Comparison of ENCODE assay signal across 8 mouse cellular contexts in genomic region chrX:166479365-166479983, GRCm38 (mm10). TPM values are rescaled to one million over a fixed set of nuclear protein-coding genes. Genes with fewer than 3 reads are reported as not detected.
DNase-seq lines count a peak whose midpoint lies in the region; ATAC-seq lines count a peak whose summit lies in the region.

Gene Rab9 (minus strand): TSS chrX:166479867.

- DNase-seq in c-Kit-negative CD71-positive TER-119-positive erythroid progenitor cells, embryonic 14.5 days (ENCODE audit: low read depth, low spot score), result peak; percentile 73
- DNase-seq in forebrain, embryonic 10.5 days (ENCODE audit: extremely low spot score, low spot score), result peak; percentile 90
- peak; percentile 97 for DNase-seq in kidney, postnatal 25 days
- peak; percentile 79 for DNase-seq in telencephalon, adult 2 months (ENCODE audit: low read depth, low spot score)

- H3K27me3 ChIP-seq in forebrain, embryonic 10.5 days (ENCODE audit: poor library complexity, severe bottlenecking), result peaks cover 70% of the 10 kb centered on the region
- H3K27me3 ChIP-seq in heart, embryonic 15.5 days, result no peaks in the 10 kb centered on the region
- H3K27me3 ChIP-seq in liver, embryonic 15.5 days, result no peaks in the 10 kb centered on the region
- no peaks in the 10 kb centered on the region for H3K27me3 ChIP-seq in neural tube, embryonic 12.5 days (replicated peaks)

- peaks cover 18% of the 10 kb centered on the region; the same call in 1 of the 2 replicates for H3K36me3 ChIP-seq in forebrain, embryonic 10.5 days (replicated peaks)
- H3K36me3 ChIP-seq in heart, embryonic 15.5 days, result no peaks in the 10 kb centered on the region
- H3K36me3 ChIP-seq in liver, embryonic 15.5 days (replicated peaks), result no peaks in the 10 kb centered on the region
- H3K36me3 ChIP-seq in neural tube, embryonic 12.5 days, result no peaks in the 10 kb centered on the region

- peak within 1 kb of the TSS; percentile 72 for H3K9ac ChIP-seq in heart, embryonic 15.5 days
- H3K9ac ChIP-seq in liver, embryonic 15.5 days, result peak within 1 kb of the TSS; percentile 70
- peak within 1 kb of the TSS; percentile 67 for H3K9ac ChIP-seq in neural tube, embryonic 12.5 days

- H3K4me3 ChIP-seq in forebrain, embryonic 10.5 days, result peak within 1 kb of the TSS; percentile 67
- H3K4me3 ChIP-seq in heart, embryonic 15.5 days, result peak within 1 kb of the TSS; percentile 71
- H3K4me3 ChIP-seq in liver, embryonic 15.5 days (replicated peaks), result peak within 1 kb of the TSS; percentile 72
- peak within 1 kb of the TSS; percentile 56 for H3K4me3 ChIP-seq in neural tube, embryonic 12.5 days

- peak; percentile 93 for ATAC-seq in CD4-positive, CD25-positive, alpha-beta regulatory T cell, adult 4 months
- peak; percentile 97 for ATAC-seq in heart, embryonic 15.5 days (replicated peaks; ENCODE audit: insufficient number of reproducible peaks, insufficient read depth, low FRiP score, low read depth)
- peak; percentile 96 for ATAC-seq in liver, embryonic 15.5 days (ENCODE audit: insufficient read depth)
- peak; percentile 99 for ATAC-seq in neural tube, embryonic 12.5 days (ENCODE audit: low FRiP score, low read depth)

- peak within 1 kb of the TSS; percentile 92 for H3K27ac ChIP-seq in forebrain, embryonic 10.5 days
- H3K27ac ChIP-seq in heart, embryonic 15.5 days, result peak within 1 kb of the TSS; percentile 82
- peak within 1 kb of the TSS; percentile 76 for H3K27ac ChIP-seq in liver, embryonic 15.5 days (replicated peaks)
- H3K27ac ChIP-seq in neural tube, embryonic 12.5 days, result no peak within 1 kb of the TSS

- 17% methylated on average over 40 of the region's 41 CpGs for WGBS in forebrain, embryonic 10.5 days
- WGBS in heart, embryonic 15.5 days, result 11% methylated on average over 39 of the region's 41 CpGs
- 17% methylated on average over 41 of the region's 41 CpGs for WGBS in liver, embryonic 15.5 days (ENCODE audit: insufficient replicate concordance)
- WGBS in neural tube, embryonic 12.5 days, result 14% methylated on average over 41 of the region's 41 CpGs

- H3K4me1 ChIP-seq in forebrain, embryonic 10.5 days, result 0 out of 2 replicates have a peak, but pooled peaks cover 4% of the 10 kb centered on the region
- H3K4me1 ChIP-seq in heart, embryonic 15.5 days (replicated peaks), result 0 out of 2 replicates have a peak, but pooled peaks cover 2% of the 10 kb centered on the region
- H3K4me1 ChIP-seq in liver, embryonic 15.5 days (replicated peaks), result 0 out of 2 replicates have a peak, but pooled peaks cover 2% of the 10 kb centered on the region
- H3K4me1 ChIP-seq in neural tube, embryonic 12.5 days, result peaks cover 2% of the 10 kb centered on the region; the same call in 1 of the 2 replicates

- H3K4me2 ChIP-seq in heart, embryonic 15.5 days, result peak within 1 kb of the TSS; percentile 58
- peak within 1 kb of the TSS; percentile 68 for H3K4me2 ChIP-seq in liver, embryonic 15.5 days
- peak within 1 kb of the TSS; percentile 63 for H3K4me2 ChIP-seq in neural tube, embryonic 12.5 days (replicated peaks)

- no peaks in the 10 kb centered on the region for H3K9me3 ChIP-seq in forebrain, embryonic 10.5 days
- no peaks in the 10 kb centered on the region for H3K9me3 ChIP-seq in heart, embryonic 15.5 days (replicated peaks)
- H3K9me3 ChIP-seq in liver, embryonic 15.5 days (replicated peaks), result no peaks in the 10 kb centered on the region
- H3K9me3 ChIP-seq in neural tube, embryonic 12.5 days, result no peaks in the 10 kb centered on the region

RNA-seq across cellular contexts. Expression of gene Rab9, which starts in this region (rescaled TPM):
- polyA plus RNA-seq in CD4-positive, CD25-positive, alpha-beta regulatory T cell, adult 4 months (2017; shearing (Covaris generic)), result 10 to 100 TPM; 31.9 to 33.7 TPM
- polyA plus RNA-seq in forebrain, embryonic 10.5 days (2016; fragmentation: Nextera tagmentation; extraction: Ambion mirVana), result 41.1 and 44.3 TPM in 2 replicates
- 29.1 and 33.9 TPM in 2 replicates for polyA plus RNA-seq in heart, embryonic 15.5 days (2015; fragmentation: Nextera tagmentation; extraction: Ambion mirVana)
- polyA plus RNA-seq in liver, embryonic 15.5 days (2015; fragmentation: Nextera tagmentation; extraction: Ambion mirVana), result 18.6 and 21.9 TPM in 2 replicates
- polyA plus RNA-seq in neural tube, embryonic 12.5 days (2016; fragmentation: Nextera tagmentation; extraction: Ambion mirVana), result 50.5 and 53.1 TPM in 2 replicates
